13 mouse cellular contexts compared by ENCODE assay signal in genomic region chr8:70866566-70866965, GRCm38 (mm10). TPM values are rescaled to one million over a fixed set of nuclear protein-coding genes. Genes with fewer than 3 reads are reported as not detected.
DNase-seq lines count a peak whose midpoint lies in the region; ATAC-seq lines count a peak whose summit lies in the region.
"Had no signal": no experiment of that assay in that cellular context is flagged by ENCODE, and none has a peak within 500 bp of the region (broad histone marks: within the 10 kb centered on the region; RNA-seq: fewer than 3 reads in every experiment).

No protein-coding gene starts in this region.

- no peak for ATAC-seq in cerebellum, adult (ENCODE audit: insufficient number of reproducible peaks, low FRiP score, low TSS enrichment)
- no peak for ATAC-seq in kidney, embryonic 16.5 days (ENCODE audit: low FRiP score, low TSS enrichment)
- no peak for ATAC-seq in hindbrain, embryonic 12.5 days (ENCODE audit: low FRiP score)
- no peak for ATAC-seq in midbrain, embryonic 13.5 days

- H3K4me2 ChIP-seq in kidney, embryonic 16.5 days (replicated peaks; ENCODE audit: low read depth, low read length) = no peak overlapping the region
- H3K4me2 ChIP-seq in hindbrain, embryonic 12.5 days (replicated peaks) = no peak overlapping the region; the same call in 1 of the 2 replicates
- H3K4me2 ChIP-seq in midbrain, embryonic 13.5 days (replicated peaks) = peak overlapping the region; percentile 95

- peak; percentile 50 for DNase-seq in cerebellum, adult 9-10 months
- DNase-seq in kidney, adult 11 months = no peak
- no peak for DNase-seq in ovary, postnatal 10 days (ENCODE audit: low spot score)
- DNase-seq in frontal cortex, adult 2 months (ENCODE audit: extremely low spot score in 1 of 2, low spot score in 1 of 2) = no peak
- DNase-seq: adrenal gland, adult 8-10 months; cerebellum, adult 11 months; left cerebral cortex, postnatal 4 days; right cerebral cortex, adult 18-20 months had no signal

- H3K4me1 ChIP-seq in kidney, embryonic 16.5 days (ENCODE audit: insufficient read depth, low read length) = peaks cover 51% of the 10 kb centered on the region
- H3K4me1 ChIP-seq in hindbrain, embryonic 12.5 days = peaks cover 68% of the 10 kb centered on the region
- H3K4me1 ChIP-seq in midbrain, embryonic 13.5 days (replicated peaks) = peaks cover 75% of the 10 kb centered on the region

- H3K27ac ChIP-seq in kidney, embryonic 16.5 days (ENCODE audit: low read length) = no peak overlapping the region; the same call in 1 of the 2 replicates
- peak overlapping the region; percentile 93 for H3K27ac ChIP-seq in hindbrain, embryonic 12.5 days
- peak overlapping the region; percentile 94 for H3K27ac ChIP-seq in midbrain, embryonic 13.5 days

- 86% methylated on average over 7 of the region's 7 CpGs for WGBS in kidney, embryonic 16.5 days
- WGBS in hindbrain, embryonic 12.5 days = 87% methylated on average over 7 of the region's 7 CpGs
- WGBS in midbrain, embryonic 13.5 days = 84% methylated on average over 7 of the region's 7 CpGs

- H3K27me3 ChIP-seq in kidney, embryonic 16.5 days (ENCODE audit: insufficient read depth, low read length) = peaks cover 32% of the 10 kb centered on the region
- peaks cover 12% of the 10 kb centered on the region for H3K27me3 ChIP-seq in hindbrain, embryonic 12.5 days
- no peaks in the 10 kb centered on the region for H3K27me3 ChIP-seq in midbrain, embryonic 13.5 days

- no peak overlapping the region for H3K4me3 ChIP-seq in kidney, embryonic 16.5 days (ENCODE audit: low read length)
- no peak overlapping the region for H3K4me3 ChIP-seq in hindbrain, embryonic 12.5 days
- no peak overlapping the region for H3K4me3 ChIP-seq in midbrain, embryonic 13.5 days (replicated peaks)

- 0 out of 2 replicates have a peak overlapping the region, but pooled peaks have one; percentile 60 for H3K9ac ChIP-seq in kidney, embryonic 16.5 days (replicated peaks; ENCODE audit: low read length)
- no peak overlapping the region for H3K9ac ChIP-seq in hindbrain, embryonic 12.5 days
- peak overlapping the region; percentile 55; the same call in 1 of the 2 replicates for H3K9ac ChIP-seq in midbrain, embryonic 13.5 days (replicated peaks)

- no peaks in the 10 kb centered on the region for H3K9me3 ChIP-seq in kidney, embryonic 16.5 days (ENCODE audit: low read length)
- H3K9me3 ChIP-seq in hindbrain, embryonic 12.5 days (replicated peaks) = no peaks in the 10 kb centered on the region
- no peaks in the 10 kb centered on the region for H3K9me3 ChIP-seq in midbrain, embryonic 13.5 days
- H3K9me3 ChIP-seq: embryonic facial prominence, embryonic 15.5 days had no signal

- no peaks in the 10 kb centered on the region for H3K36me3 ChIP-seq in kidney, embryonic 16.5 days (ENCODE audit: insufficient read depth, low read length)
- H3K36me3 ChIP-seq in hindbrain, embryonic 12.5 days = peaks cover 11% of the 10 kb centered on the region
- peaks cover 10% of the 10 kb centered on the region for H3K36me3 ChIP-seq in midbrain, embryonic 13.5 days
- H3K36me3 ChIP-seq: embryonic facial prominence, embryonic 15.5 days had no signal

RNA-seq across cellular contexts. Expression of gene Kcnn1, which starts 3.5 kb away (rescaled TPM):
- 2.9 and 4.9 TPM in 2 replicates for polyA plus RNA-seq in kidney, embryonic 16.5 days (2015; fragmentation: Nextera tagmentation; extraction: Ambion mirVana)
- 22.1 and 23.8 TPM in 2 replicates for polyA plus RNA-seq in hindbrain, embryonic 12.5 days (2016; fragmentation: Nextera tagmentation; extraction: Ambion mirVana)
- 19.6 and 26.9 TPM in 2 replicates for polyA plus RNA-seq in midbrain, embryonic 13.5 days (2015; fragmentation: Nextera tagmentation; extraction: Ambion mirVana)
- polyA plus RNA-seq in frontal cortex, adult 2 months (2012; rRNA removed) = 25.2 and 27.9 TPM in 2 replicates

RNA-seq across cellular contexts. Expression of gene Ccdc124, which starts 7.2 kb away (rescaled TPM):
- polyA plus RNA-seq in kidney, embryonic 16.5 days (2015; fragmentation: Nextera tagmentation; extraction: Ambion mirVana) = 114 and 119 TPM in 2 replicates
- polyA plus RNA-seq in hindbrain, embryonic 12.5 days (2016; fragmentation: Nextera tagmentation; extraction: Ambion mirVana) = 131 and 139 TPM in 2 replicates
- polyA plus RNA-seq in midbrain, embryonic 13.5 days (2015; fragmentation: Nextera tagmentation; extraction: Ambion mirVana) = 160 TPM in 2 replicates
- polyA plus RNA-seq in frontal cortex, adult 2 months (2012; rRNA removed) = 185 and 189 TPM in 2 replicates

RNA-seq across cellular contexts. Expression of gene Slc5a5, which starts 26.0 kb away (rescaled TPM):
- polyA plus RNA-seq in kidney, embryonic 16.5 days (2015; fragmentation: Nextera tagmentation; extraction: Ambion mirVana) = 0.22 and 0.28 TPM in 2 replicates
- 0.25 and 0.68 TPM in 2 replicates for polyA plus RNA-seq in hindbrain, embryonic 12.5 days (2016; fragmentation: Nextera tagmentation; extraction: Ambion mirVana)
- polyA plus RNA-seq in midbrain, embryonic 13.5 days (2015; fragmentation: Nextera tagmentation; extraction: Ambion mirVana) = 0.67 and 0.73 TPM in 2 replicates
- 9.9 and 12.3 TPM in 2 replicates for polyA plus RNA-seq in frontal cortex, adult 2 months (2012; rRNA removed)

RNA-seq across cellular contexts. Expression of gene Arrdc2, which starts 27.0 kb away (rescaled TPM):
- 6.7 and 7.0 TPM in 2 replicates for polyA plus RNA-seq in kidney, embryonic 16.5 days (2015; fragmentation: Nextera tagmentation; extraction: Ambion mirVana)
- 9.8 and 11.1 TPM in 2 replicates for polyA plus RNA-seq in hindbrain, embryonic 12.5 days (2016; fragmentation: Nextera tagmentation; extraction: Ambion mirVana)
- 7.7 and 10.5 TPM in 2 replicates for polyA plus RNA-seq in midbrain, embryonic 13.5 days (2015; fragmentation: Nextera tagmentation; extraction: Ambion mirVana)
- 24.6 and 27.8 TPM in 2 replicates for polyA plus RNA-seq in frontal cortex, adult 2 months (2012; rRNA removed)

RNA-seq across cellular contexts. Expression of gene Rpl18a, which starts 30.6 kb away (rescaled TPM):
- polyA plus RNA-seq in kidney, embryonic 16.5 days (2015; fragmentation: Nextera tagmentation; extraction: Ambion mirVana) = 4,081 and 4,203 TPM in 2 replicates
- 2,266 and 2,767 TPM in 2 replicates for polyA plus RNA-seq in hindbrain, embryonic 12.5 days (2016; fragmentation: Nextera tagmentation; extraction: Ambion mirVana)
- 2,682 and 2,717 TPM in 2 replicates for polyA plus RNA-seq in midbrain, embryonic 13.5 days (2015; fragmentation: Nextera tagmentation; extraction: Ambion mirVana)
- 1,785 and 1,788 TPM in 2 replicates for polyA plus RNA-seq in frontal cortex, adult 2 months (2012; rRNA removed)
